Mouse (Mus musculus): Measurements from ENCODE around the gene Nppa.

The Nppa gene

GRCm38 (mm10) chr4:148051046-148051776 lies 50.7 kb downstream of the Nppa start:
- WGBS = 93% methylated on average over 13 of the region's 13 CpGs

Measured in cerebral cortex, adult 2 months (tissue).